Mouse (Mus musculus): Measurements from ENCODE around the gene Vps37c.

DNA sequence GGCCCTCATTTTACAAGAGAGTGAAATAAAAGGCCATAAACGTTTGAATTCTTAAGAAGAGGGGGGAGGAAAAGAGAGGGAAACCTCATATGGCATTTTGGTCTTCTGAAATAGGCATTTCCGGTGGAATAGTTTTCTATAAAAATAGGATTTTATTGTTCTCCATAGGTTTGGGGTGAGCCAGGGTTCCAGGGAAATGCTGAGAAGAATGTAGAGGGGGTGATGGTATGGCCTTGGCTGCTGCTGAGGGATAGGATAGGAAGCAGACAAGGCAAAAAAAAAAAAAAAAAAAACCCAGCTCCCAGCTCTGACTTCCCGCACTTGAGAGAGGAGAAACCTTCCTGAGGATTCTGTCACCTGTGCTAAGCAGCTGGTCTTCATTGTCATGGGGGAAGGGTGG lies 32.5 kb upstream of the Vps37c start:
- TF ChIP-seq EP300 (IDR thresholded peaks at IDR 0.05; ENCODE audit: low read depth) (no peak), CTCF (IDR thresholded peaks at IDR 0.05; ENCODE audit: low read depth) (no peak)
